Mouse (Mus musculus): ENCODE data around the gene Ccdc173.

DNA sequence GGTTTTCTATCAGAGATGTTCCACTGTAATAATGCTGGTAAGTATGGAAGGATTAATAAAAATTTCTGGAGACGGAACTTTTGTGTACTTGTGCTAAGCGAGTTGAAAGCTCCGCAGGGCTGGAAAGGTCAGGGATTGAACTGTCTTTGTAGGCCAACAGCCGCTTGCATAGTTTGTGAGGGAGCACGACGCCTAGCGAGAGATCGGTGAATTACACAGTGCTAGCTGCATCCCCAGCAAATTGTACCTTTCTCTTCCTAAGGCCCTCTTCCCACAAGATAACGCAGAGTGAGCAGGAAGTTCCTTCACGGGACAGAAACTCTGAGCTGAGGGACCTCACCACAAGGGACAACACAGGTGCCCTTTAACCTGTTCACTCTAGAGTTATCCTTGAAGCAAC is 910 bp upstream of the Ccdc173 start:
- TF ChIP-seq CTCF (IDR thresholded peaks at IDR 0.05; ENCODE audit: control insufficient read depth, insufficient read depth, insufficient replicate concordance, low read depth, low read length) = peak; percentile 87; the same call in 1 of the 2 replicates
- TF ChIP-seq POLR2A (IDR thresholded peaks at IDR 0.05; ENCODE audit: control insufficient read depth, low read depth, low read length) = no peak
